In genomic region chr1:171918136-171918920, GRCm38 (mm10) we compare ENCODE assay signal across 21 mouse cellular contexts. TPM values are rescaled to one million over a fixed set of nuclear protein-coding genes. Genes with fewer than 3 reads are reported as not detected.
DNase-seq lines count a peak whose midpoint lies in the region; ATAC-seq and TF ChIP-seq lines count a peak whose summit lies in the region.
"Had no signal": no experiment of that assay in that cellular context is flagged by ENCODE, and none has a peak within 500 bp of the region (broad histone marks: within the 10 kb centered on the region; RNA-seq: fewer than 3 reads in every experiment).

No protein-coding gene starts in this region.

- peak overlapping the region; percentile 49 for H3K4me2 ChIP-seq in heart, embryonic 14.5 days (ENCODE audit: low read length)
- H3K4me2 ChIP-seq: embryonic facial prominence, embryonic 13.5 days; hindbrain, embryonic 15.5 days; kidney, embryonic 15.5 days; liver, embryonic 11.5 days; lung, embryonic 14.5 days had no signal

- peak in 1 of 2 experiments; percentile 18; a peak in 2 of 4 replicates for TF ChIP-seq EP300 in MEL (IDR thresholded peaks at IDR 0.05; ENCODE audit: low read depth in 1 of 2, low read length in 2 of 2)

- H3K27ac ChIP-seq in heart, embryonic 14.5 days (replicated peaks in 1 of 2; ENCODE audit: control insufficient read depth in 1 of 2, insufficient read depth in 1 of 2, low read depth in 2 of 2, low read length in 2 of 2): no peak overlapping the region
- peak overlapping the region; percentile 93; the same call in 1 of the 2 replicates for H3K27ac ChIP-seq in thymus, adult 2 months (ENCODE audit: control insufficient read depth, insufficient read depth, low read length)
- H3K27ac ChIP-seq in MEL (ENCODE audit: control insufficient read depth, low read depth, low read length): peak overlapping the region; percentile 11; the same call in 1 of the 2 replicates
- peak overlapping the region; percentile 76 for H3K27ac ChIP-seq in small intestine, adult 2 months (ENCODE audit: insufficient read depth, low read depth, low read length)
- H3K27ac ChIP-seq: embryonic facial prominence, embryonic 13.5 days; hindbrain, embryonic 15.5 days; kidney, embryonic 15.5 days; limb, embryonic 10.5 days had no signal

- H3K9ac ChIP-seq in heart, embryonic 14.5 days (ENCODE audit: low read length): no peak overlapping the region
- H3K9ac ChIP-seq in MEL (ENCODE audit: control insufficient read depth, low read depth, low read length, poor library complexity, severe bottlenecking): peak overlapping the region; percentile 21
- H3K9ac ChIP-seq: embryonic facial prominence, embryonic 13.5 days; hindbrain, embryonic 15.5 days; kidney, embryonic 15.5 days; lung, embryonic 14.5 days had no signal

- WGBS in heart, embryonic 14.5 days: 61% methylated on average over 12 of the region's 12 CpGs
- WGBS in thymus, adult 2 months: 26% methylated on average over 12 of the region's 12 CpGs
- 46% methylated on average over 12 of the region's 12 CpGs for WGBS in small intestine, adult 2 months

- no peak for TF ChIP-seq POLR2A in thymus, adult 2 months (IDR thresholded peaks at IDR 0.05; ENCODE audit: control insufficient read depth, extremely low read depth, insufficient read depth, low read length, poor library complexity)
- no peak for TF ChIP-seq POLR2A in MEL (IDR thresholded peaks at IDR 0.05; ENCODE audit: control insufficient read depth in 1 of 2, insufficient read depth in 1 of 2, low read depth in 1 of 2, low read length in 2 of 2, poor library complexity in 1 of 2)
- no peak for TF ChIP-seq POLR2A in small intestine, adult 2 months (IDR thresholded peaks at IDR 0.05; ENCODE audit: low read depth, low read length)

- TF ChIP-seq RAD21 in MEL (IDR thresholded peaks at IDR 0.05; ENCODE audit: low read depth, low read length): no peak

- no peak for ATAC-seq in heart, embryonic 14.5 days (ENCODE audit: insufficient number of reproducible peaks, insufficient read depth, low FRiP score, low read depth)
- ATAC-seq: forebrain, embryonic 14.5 days; intestine, postnatal 0 days; midbrain, embryonic 16.5 days had no signal

- TF ChIP-seq CTCF in thymus, adult 2 months (IDR thresholded peaks at IDR 0.05; ENCODE audit: borderline replicate concordance, control insufficient read depth, extremely low read depth, insufficient read depth, low read length, poor library complexity): no peak
- TF ChIP-seq CTCF in MEL (IDR thresholded peaks at IDR 0.05 in 2 of 3, conservative IDR thresholded peaks at IDR 0.05 in 1 of 3; ENCODE audit: control insufficient read depth in 1 of 3, insufficient read depth in 1 of 3, low read depth in 2 of 3, low read length in 3 of 3, poor library complexity in 1 of 3, severe bottlenecking in 1 of 3): no peak
- TF ChIP-seq CTCF in small intestine, adult 2 months (IDR thresholded peaks at IDR 0.05; ENCODE audit: extremely low read depth, insufficient read length, insufficient replicate concordance, low read depth, low read length): no peak

- H3K36me3 ChIP-seq in heart, embryonic 14.5 days (ENCODE audit: control insufficient read depth, insufficient read depth, low read length): no peaks in the 10 kb centered on the region
- H3K36me3 ChIP-seq in thymus, adult 2 months (ENCODE audit: control insufficient read depth, insufficient read depth, low read length): no peaks in the 10 kb centered on the region
- peaks cover 0 to 20% of the 10 kb centered on the region in 2 experiments; a peak in 2 of 4 replicates for H3K36me3 ChIP-seq in MEL (ENCODE audit: control insufficient read depth in 1 of 2, insufficient read depth in 2 of 2, low read length in 2 of 2)
- no peaks in the 10 kb centered on the region for H3K36me3 ChIP-seq in small intestine, adult 2 months (ENCODE audit: control insufficient read depth, insufficient read depth, low read length)
- H3K36me3 ChIP-seq: embryonic facial prominence, embryonic 13.5 days; hindbrain, embryonic 15.5 days; kidney, embryonic 15.5 days; limb, embryonic 10.5 days had no signal

- no peaks in the 10 kb centered on the region for H3K79me2 ChIP-seq in MEL (ENCODE audit: control insufficient read depth, insufficient read depth, low read length, poor library complexity)

- no peak overlapping the region for H3K4me3 ChIP-seq in heart, embryonic 14.5 days (ENCODE audit: control insufficient read depth in 1 of 2, insufficient read depth in 1 of 2, low read depth in 1 of 2, low read length in 2 of 2)
- peak overlapping the region; percentile 58 for H3K4me3 ChIP-seq in thymus, adult 2 months (ENCODE audit: control insufficient read depth, insufficient read depth, low read length)
- H3K4me3 ChIP-seq in MEL (ENCODE audit: control insufficient read depth in 1 of 2, insufficient read depth in 1 of 2, low read depth in 2 of 2, low read length in 2 of 2): peak overlapping the region; percentile 32 to 34
- H3K4me3 ChIP-seq in small intestine, adult 2 months (ENCODE audit: low read depth, low read length): peak overlapping the region; percentile 48; the same call in 1 of the 2 replicates
- H3K4me3 ChIP-seq: embryonic facial prominence, embryonic 13.5 days; hindbrain, embryonic 15.5 days; kidney, embryonic 15.5 days; limb, embryonic 10.5 days had no signal

- no peak for DNase-seq in heart, adult 9 months (ENCODE audit: low spot score in 2 of 2)
- DNase-seq in thymus, adult 2 months: no peak
- no peak for DNase-seq in thymus, postnatal 36 days
- peak; percentile 17 for DNase-seq in MEL (ENCODE audit: low read depth, low spot score)
- DNase-seq in gastrocnemius, postnatal 4 days (ENCODE audit: low spot score in 2 of 2): no peak
- DNase-seq: adrenal gland, adult 2 months; cerebellum, adult 9-11 months; gastrocnemius, postnatal 10 days; retina, postnatal 1 day had no signal

- no peaks in the 10 kb centered on the region for H3K9me3 ChIP-seq in heart, embryonic 14.5 days (ENCODE audit: control insufficient read depth, low read length)
- H3K9me3 ChIP-seq in MEL (replicated peaks; ENCODE audit: insufficient read depth, low read length): no peaks in the 10 kb centered on the region
- H3K9me3 ChIP-seq: embryonic facial prominence, embryonic 13.5 days; hindbrain, embryonic 15.5 days; kidney, embryonic 15.5 days; limb, embryonic 10.5 days had no signal

- H3K27me3 ChIP-seq in heart, embryonic 14.5 days (ENCODE audit: control insufficient read depth, insufficient read depth, low read length): no peaks in the 10 kb centered on the region
- H3K27me3 ChIP-seq in thymus, adult 2 months (ENCODE audit: control insufficient read depth, insufficient read depth, low read length): no peaks in the 10 kb centered on the region
- H3K27me3 ChIP-seq in MEL (ENCODE audit: control insufficient read depth in 1 of 2, insufficient read depth in 2 of 2, low read length in 2 of 2): no peaks in the 10 kb centered on the region
- H3K27me3 ChIP-seq in small intestine, adult 2 months (ENCODE audit: control insufficient read depth, insufficient read depth, low read length): no peaks in the 10 kb centered on the region
- H3K27me3 ChIP-seq: embryonic facial prominence, embryonic 13.5 days; hindbrain, embryonic 15.5 days; kidney, embryonic 15.5 days had no signal

- no peaks in the 10 kb centered on the region for H3K4me1 ChIP-seq in heart, embryonic 14.5 days (ENCODE audit: control insufficient read depth in 2 of 2, insufficient read depth in 2 of 2, low read length in 2 of 2)
- peaks cover 29% of the 10 kb centered on the region for H3K4me1 ChIP-seq in thymus, adult 2 months (replicated peaks; ENCODE audit: control insufficient read depth, insufficient read depth, low read length)
- H3K4me1 ChIP-seq in MEL (ENCODE audit: control insufficient read depth in 1 of 2, insufficient read depth in 2 of 2, low read length in 2 of 2): peaks cover 13 to 20% of the 10 kb centered on the region in 2 experiments
- no peaks in the 10 kb centered on the region for H3K4me1 ChIP-seq in small intestine, adult 2 months (ENCODE audit: control insufficient read depth, insufficient read depth, insufficient read length, low read length)
- H3K4me1 ChIP-seq: embryonic facial prominence, embryonic 13.5 days; hindbrain, embryonic 15.5 days; kidney, embryonic 15.5 days; limb, embryonic 10.5 days had no signal

TF ChIP-seq in MEL, 35 proteins besides CTCF, POLR2A, EP300 and RAD21:
- TF ChIP-seq UBTF (IDR thresholded peaks at IDR 0.05; ENCODE audit: borderline replicate concordance, insufficient read depth, low read depth, low read length): no peak
- TF ChIP-seq TCF12 (IDR thresholded peaks at IDR 0.05; ENCODE audit: low read depth, low read length): no peak
- no peak for TF ChIP-seq ZMIZ1 (IDR thresholded peaks at IDR 0.05; ENCODE audit: low read depth, low read length)
- TF ChIP-seq MAFK (IDR thresholded peaks at IDR 0.05; ENCODE audit: borderline replicate concordance, low read depth, low read length): no peak

RNA-seq across cellular contexts. Expression of gene Slamf6, which starts 1.0 kb away (rescaled TPM):
- 0.14 and 0.22 TPM in 2 replicates for polyA plus RNA-seq in heart, embryonic 14.5 days (2014; fragmentation: Nextera tagmentation; extraction: Ambion mirVana)
- 46.6 and 52.0 TPM in 2 replicates for polyA plus RNA-seq in thymus, adult 2 months (2012; rRNA removed)
- total RNA-seq in MEL (2012; rRNA removed): not detected in 2 replicates
- polyA plus RNA-seq in MEL (2012; ENCODE audit: insufficient read depth in 1 of 2, insufficient read length in 2 of 2, low read depth in 1 of 2, low replicate concordance in 2 of 2, missing spikeins in 1 of 2): under 1 TPM in 1 of 2 experiments, not detected in 1; 0.01 TPM
- 0.37 and 0.90 TPM in 2 replicates for polyA plus RNA-seq in small intestine, adult 2 months (2012; rRNA removed)
- under 1 TPM; 0.21 to 0.39 TPM for total RNA-seq in gastrocnemius, postnatal 4 days (2021)
- polyA plus RNA-seq: forebrain, embryonic 14.5 days; limb, embryonic 10.5 days; liver, embryonic 11.5 days; midbrain, embryonic 16.5 days; testis, adult 2 months had no signal

RNA-seq across cellular contexts. Expression of gene Gm10521, which starts 22.9 kb away (rescaled TPM):
- not detected in 2 replicates for polyA plus RNA-seq in heart, embryonic 14.5 days (2014; fragmentation: Nextera tagmentation; extraction: Ambion mirVana)
- polyA plus RNA-seq in thymus, adult 2 months (2012; rRNA removed): 9.5 and 11.6 TPM in 2 replicates
- 0.04 and 0.10 TPM in 2 replicates for total RNA-seq in MEL (2012; rRNA removed)
- polyA plus RNA-seq in MEL (2012; ENCODE audit: insufficient read depth in 1 of 2, insufficient read length in 2 of 2, low read depth in 1 of 2, low replicate concordance in 2 of 2, missing spikeins in 1 of 2): under 1 TPM in 1 of 2 experiments, not detected in 1; 0.39 TPM
- 0.09 and 0.29 TPM in 2 replicates for polyA plus RNA-seq in small intestine, adult 2 months (2012; rRNA removed)
- under 1 TPM; 0.16 to 0.20 TPM for total RNA-seq in gastrocnemius, postnatal 4 days (2021)
- polyA plus RNA-seq: embryonic facial prominence, embryonic 13.5 days; forebrain, embryonic 14.5 days; hindbrain, embryonic 15.5 days; intestine, postnatal 0 days; kidney, embryonic 15.5 days; limb, embryonic 10.5 days; lung, embryonic 14.5 days; midbrain, embryonic 16.5 days had no signal

Comparison
In these comparisons a context has a peak if more than half of its experiments do, and no peak if none do; other contexts are left out.
1. H3K27ac ChIP-seq: peak in thymus, adult 2 months (single experiment), MEL (single experiment) and small intestine, adult 2 months (single experiment); none in heart, embryonic 14.5 days (0 of 2).
2. H3K4me3 ChIP-seq: peak in thymus, adult 2 months (single experiment), MEL (2 of 2) and small intestine, adult 2 months (single experiment); none in heart, embryonic 14.5 days (0 of 2).
3. RNA of gene Slamf6, which starts 1.0 kb away (polyA plus RNA-seq): 46.6 to 52.0 TPM in thymus, adult 2 months; 0.37 to 0.90 TPM in small intestine, adult 2 months, 0.14 to 0.22 TPM in heart, embryonic 14.5 days and 0.01 TPM in MEL; every median in the first group is over 10 times any median in the second.